Mouse (Mus musculus) embryonic facial prominence, embryonic 11.5 days (tissue): ENCODE data around the gene Cebpb. TPM values are rescaled to one million over a fixed set of nuclear protein-coding genes. Genes with fewer than 3 reads are reported as not detected.

Experiments used
- microRNA-seq: library from miRNA; unstranded; fragments of <30 nt; microRNA quantifications from one replicate; pipeline ENCODE4, GENCODE M21; 2016; ENCODE audit warnings: borderline number of aligned reads
- polyA plus RNA-seq: library from polyadenylated mRNA; unstranded; fragments of >200 nt; fragmentation: Nextera tagmentation; extraction: Ambion mirVana; gene quantifications from 2 replicates; pipeline ENCODE4 v1.2.1, GENCODE M21; 2014

Cebpb gene
- polyA plus RNA-seq, 1 experiment from 2014 or later, result 4.4 TPM

Small RNAs within 50 kb of the gene (microRNA-seq; reads per million reads assigned to microRNA genes)
- gene Gm22355, result not detected

Other genes starting within 250 kb of the Cebpb start
- 113 and 119 TPM in 2 replicates for gene Rnf114, start 196.3 kb upstream of the Cebpb start, polyA plus RNA-seq
- gene Spata2, start 196.0 kb upstream of the Cebpb start, polyA plus RNA-seq, result 12.1 and 13.1 TPM in 2 replicates
- gene Snai1, start 150.7 kb upstream of the Cebpb start, polyA plus RNA-seq, result 66.8 and 76.2 TPM in 2 replicates
- gene Ube2v1, start 56.8 kb upstream of the Cebpb start, polyA plus RNA-seq, result 223 and 235 TPM in 2 replicates
- 5.2 and 5.6 TPM in 2 replicates for gene Gm20431, start 27.4 kb upstream of the Cebpb start, polyA plus RNA-seq
- 31.9 and 34.1 TPM in 2 replicates for gene Tmem189, start 907 bp downstream of the Cebpb start, polyA plus RNA-seq
- gene Ptpn1, start 243.1 kb downstream of the Cebpb start, polyA plus RNA-seq, result 56.6 and 60.4 TPM in 2 replicates